Mouse (Mus musculus): Measurements from ENCODE around the gene Mrvi1. TPM values are rescaled to one million over a fixed set of nuclear protein-coding genes. Genes with fewer than 3 reads are reported as not detected.
A peak's percentile ranks its signal among the peaks of the same experiment; 100 is the strongest.

Mrvi1 gene
- total RNA-seq (2012; rRNA removed), result 0.21 and 0.27 TPM in 2 replicates

- H3K36me3 ChIP-seq (ENCODE audit: control insufficient read depth, insufficient read depth, low read length, poor library complexity, severe bottlenecking), result no peaks in the 10 kb centered on the region
- H3K9me3 ChIP-seq (ENCODE audit: control insufficient read depth, insufficient read depth, low read depth, low read length), result no peaks in the 10 kb centered on the region
- DNase-seq (ENCODE audit: low read depth, low spot score), result no peak
- H3K27ac ChIP-seq (ENCODE audit: insufficient read depth, low read depth, low read length, poor library complexity, severe bottlenecking), result no peak within 1 kb of the TSS
- no peak within 1 kb of the TSS for H3K4me3 ChIP-seq (ENCODE audit: insufficient read depth in 1 of 2, low read depth in 1 of 2, low read length in 2 of 2, poor library complexity in 1 of 2, severe bottlenecking in 1 of 2)
- TF ChIP-seq HCFC1 (IDR thresholded peaks at IDR 0.05; ENCODE audit: borderline replicate concordance, insufficient read depth, low read length) (no peak), ZC3H11A (IDR thresholded peaks at IDR 0.05; ENCODE audit: borderline replicate concordance, low read depth, low read length) (no peak), CHD2 (IDR thresholded peaks at IDR 0.05; ENCODE audit: low read depth, low read length) (no peak), ZNF384 (IDR thresholded peaks at IDR 0.05; ENCODE audit: low read depth, low read length) (no peak), MAFK (IDR thresholded peaks at IDR 0.05; ENCODE audit: insufficient read depth, low read depth, low read length) (no peak)
- in situ Hi-C loops (cut with MboI; ENCODE audit: low sequenced_read_pairs in 2 of 2, unreplicated experiment in 2 of 2), result no loop called here
- no peaks in the 10 kb centered on the region for H3K4me1 ChIP-seq (ENCODE audit: control insufficient read depth in 2 of 2, insufficient read depth in 2 of 2, low read length in 2 of 2, poor library complexity in 1 of 2)
- no peak within 1 kb of the TSS for H3K9ac ChIP-seq (ENCODE audit: insufficient read depth, low read depth, low read length, poor library complexity, severe bottlenecking)
Measured at GRCm38 (mm10) chr7:110982053-110982705, at the start of gene Mrvi1. Mrvi1 (minus strand) TSS chr7:110982461.

DNA sequence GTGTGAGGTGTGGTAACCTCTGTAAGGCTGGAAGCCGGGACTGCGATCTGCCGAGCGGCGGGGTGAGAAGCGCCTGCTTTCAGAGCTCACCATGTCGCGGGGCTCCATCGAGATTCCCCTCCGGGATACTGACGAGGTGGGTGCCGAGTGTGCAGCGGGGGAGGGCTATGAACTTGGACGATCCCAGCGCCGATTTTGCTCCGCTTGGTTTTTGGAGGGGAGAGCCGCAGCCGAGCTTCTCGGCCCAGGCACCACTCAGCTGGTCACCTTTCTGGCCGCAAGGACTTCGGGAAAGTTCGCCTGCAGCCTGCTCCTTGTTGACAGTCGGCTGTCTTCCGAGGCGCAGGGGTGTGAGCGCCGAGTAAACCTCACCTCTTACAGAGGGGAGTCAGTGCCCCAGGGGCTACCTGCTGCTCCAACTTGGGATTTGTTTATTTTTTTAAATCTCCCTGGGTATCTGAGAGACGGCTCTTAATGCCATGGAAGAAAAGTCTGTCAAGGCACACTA lies 46.8 kb upstream of the Mrvi1 start:
- in situ Hi-C loops (cut with MboI; ENCODE audit: low sequenced_read_pairs in 2 of 2, unreplicated experiment in 2 of 2), result no loop called here
- no peak for DNase-seq (ENCODE audit: low read depth, low spot score)
- Histone ChIP-seq H3K4me1 (ENCODE audit: control insufficient read depth in 2 of 2, insufficient read depth in 2 of 2, low read length in 2 of 2, poor library complexity in 1 of 2) (peaks cover 3 to 5% of the 10 kb centered on the region in 2 experiments; a peak in 1 of 4 replicates), H3K9ac (ENCODE audit: insufficient read depth, low read depth, low read length, poor library complexity, severe bottlenecking) (peak overlapping the region; percentile 88), H3K9me3 (ENCODE audit: control insufficient read depth, insufficient read depth, low read depth, low read length) (no peaks in the 10 kb centered on the region), H3K4me3 (ENCODE audit: insufficient read depth in 1 of 2, low read depth in 1 of 2, low read length in 2 of 2, poor library complexity in 1 of 2, severe bottlenecking in 1 of 2) (peak overlapping the region; percentile 91 to 99), H3K36me3 (ENCODE audit: control insufficient read depth, insufficient read depth, low read length, poor library complexity, severe bottlenecking) (peaks cover 5% of the 10 kb centered on the region), H3K27ac (ENCODE audit: insufficient read depth, low read depth, low read length, poor library complexity, severe bottlenecking) (no peak overlapping the region)
- TF ChIP-seq MAFK (IDR thresholded peaks at IDR 0.05; ENCODE audit: insufficient read depth, low read depth, low read length) (no peak), HCFC1 (IDR thresholded peaks at IDR 0.05; ENCODE audit: borderline replicate concordance, insufficient read depth, low read length) (no peak), CHD2 (IDR thresholded peaks at IDR 0.05; ENCODE audit: low read depth, low read length) (no peak), ZC3H11A (IDR thresholded peaks at IDR 0.05; ENCODE audit: borderline replicate concordance, low read depth, low read length) (no peak), ZNF384 (IDR thresholded peaks at IDR 0.05; ENCODE audit: low read depth, low read length) (no peak)

- H3K4me3 ChIP-seq (ENCODE audit: insufficient read depth in 1 of 2, low read depth in 1 of 2, low read length in 2 of 2, poor library complexity in 1 of 2, severe bottlenecking in 1 of 2), result peak within 1 kb of the TSS; percentile 91 to 99
- peak within 1 kb of the TSS; percentile 96 for H3K27ac ChIP-seq (ENCODE audit: insufficient read depth, low read depth, low read length, poor library complexity, severe bottlenecking)
- in situ Hi-C loops (cut with MboI; ENCODE audit: low sequenced_read_pairs in 2 of 2, unreplicated experiment in 2 of 2), result no loop called here
- H3K9me3 ChIP-seq (ENCODE audit: control insufficient read depth, insufficient read depth, low read depth, low read length), result no peaks in the 10 kb centered on the region
- TF ChIP-seq MAFK (IDR thresholded peaks at IDR 0.05; ENCODE audit: insufficient read depth, low read depth, low read length), result no peak
- no peak for TF ChIP-seq CHD2 (IDR thresholded peaks at IDR 0.05; ENCODE audit: low read depth, low read length)
- DNase-seq (ENCODE audit: low read depth, low spot score), result peak; percentile 80
- peaks cover 5% of the 10 kb centered on the region in 2 experiments; a peak in 2 of 4 replicates for H3K4me1 ChIP-seq (ENCODE audit: control insufficient read depth in 2 of 2, insufficient read depth in 2 of 2, low read length in 2 of 2, poor library complexity in 1 of 2)
- H3K9ac ChIP-seq (ENCODE audit: insufficient read depth, low read depth, low read length, poor library complexity, severe bottlenecking), result peak within 1 kb of the TSS; percentile 88
- H3K36me3 ChIP-seq (ENCODE audit: control insufficient read depth, insufficient read depth, low read length, poor library complexity, severe bottlenecking), result peaks cover 4% of the 10 kb centered on the region; the same call in 1 of the 2 replicates
Measured at GRCm38 (mm10) chr7:111028281-111029045, 46.2 kb upstream of the Mrvi1 start, which contains the start of gene Ctr9. Ctr9 (plus strand) TSS chr7:111028951.

DNA sequence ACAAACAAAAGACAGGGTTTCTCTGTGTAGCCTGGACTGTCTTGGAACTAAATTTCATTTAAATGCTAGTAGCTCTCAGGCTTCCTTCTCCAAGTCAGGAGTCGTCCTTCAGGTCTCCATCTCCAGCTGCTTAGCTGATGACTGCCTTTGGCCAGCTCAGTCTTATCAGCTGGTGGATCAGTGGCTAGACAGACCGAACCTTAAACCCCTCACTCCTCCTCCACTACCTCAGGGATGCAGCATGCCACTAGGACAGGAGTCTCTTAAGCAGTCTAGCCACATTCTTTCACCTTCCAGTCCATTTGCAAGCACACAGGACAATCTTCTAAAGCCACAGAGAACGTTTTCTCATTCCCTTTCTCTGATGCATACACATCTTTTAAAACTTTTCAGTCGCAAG lies 42.7 kb upstream of the Mrvi1 start:
- in situ Hi-C loops (cut with MboI; ENCODE audit: low sequenced_read_pairs in 2 of 2, unreplicated experiment in 2 of 2), result no loop called here
- H3K4me3 ChIP-seq (ENCODE audit: insufficient read depth in 1 of 2, low read depth in 1 of 2, low read length in 2 of 2, poor library complexity in 1 of 2, severe bottlenecking in 1 of 2), result no peak overlapping the region

More for the DNA sequence above, 42.7 kb upstream of the Mrvi1 start:
- Histone ChIP-seq H3K9me3 (ENCODE audit: control insufficient read depth, insufficient read depth, low read depth, low read length) (no peaks in the 10 kb centered on the region), H3K9ac (ENCODE audit: insufficient read depth, low read depth, low read length, poor library complexity, severe bottlenecking) (no peak overlapping the region), H3K27ac (ENCODE audit: insufficient read depth, low read depth, low read length, poor library complexity, severe bottlenecking) (peak overlapping the region; percentile 96), H3K4me1 (ENCODE audit: control insufficient read depth in 2 of 2, insufficient read depth in 2 of 2, low read length in 2 of 2, poor library complexity in 1 of 2) (peaks cover 5% of the 10 kb centered on the region in 2 experiments; a peak in 2 of 4 replicates), H3K36me3 (ENCODE audit: control insufficient read depth, insufficient read depth, low read length, poor library complexity, severe bottlenecking) (no peaks in the 10 kb centered on the region)
- DNase-seq (ENCODE audit: low read depth, low spot score), result no peak
- TF ChIP-seq ZC3H11A (IDR thresholded peaks at IDR 0.05; ENCODE audit: borderline replicate concordance, low read depth, low read length) (no peak), ZNF384 (IDR thresholded peaks at IDR 0.05; ENCODE audit: low read depth, low read length) (no peak), HCFC1 (IDR thresholded peaks at IDR 0.05; ENCODE audit: borderline replicate concordance, insufficient read depth, low read length) (no peak), CHD2 (IDR thresholded peaks at IDR 0.05; ENCODE audit: low read depth, low read length) (no peak), MAFK (IDR thresholded peaks at IDR 0.05; ENCODE audit: insufficient read depth, low read depth, low read length) (no peak)
